Mouse (Mus musculus): ENCODE results near the gene Tfam. TPM values are rescaled to one million over a fixed set of nuclear protein-coding genes. Genes with fewer than 3 reads are reported as not detected.

The Tfam gene
- polyA plus RNA-seq, 1 experiment from 2014 or later: 75.8 TPM

DNA sequence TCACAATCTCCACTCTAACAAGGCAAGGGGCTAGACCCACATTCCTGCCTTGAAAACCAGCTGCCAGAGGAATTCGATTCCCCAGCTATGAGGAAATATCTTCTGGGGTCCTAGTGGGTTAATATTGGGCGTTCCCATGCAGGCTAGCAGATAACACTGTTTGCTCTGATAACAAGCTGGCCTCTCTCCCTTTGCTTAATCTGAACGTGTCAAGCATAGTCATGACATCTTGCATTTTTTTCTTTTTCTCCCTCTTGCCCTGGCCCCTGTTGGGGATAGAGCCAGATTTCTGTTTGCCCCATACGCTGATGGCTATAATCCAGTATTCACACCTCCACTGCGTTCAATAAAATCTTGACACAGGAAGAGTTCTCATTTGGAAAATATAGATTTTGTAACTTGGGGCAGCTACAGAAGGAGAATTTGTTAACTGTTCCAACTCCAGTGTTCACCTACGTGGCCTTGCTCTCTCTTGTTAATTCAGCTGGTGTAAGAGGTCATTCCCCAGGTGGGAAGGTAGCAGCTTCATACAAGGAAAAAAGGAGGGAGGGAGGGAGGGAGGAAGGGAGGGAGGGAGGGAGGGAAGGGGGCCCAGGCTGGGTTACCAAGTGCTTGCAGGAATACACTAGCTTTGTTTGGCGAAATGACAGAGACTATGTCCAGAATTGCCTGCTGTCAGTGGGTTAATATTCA lies 54.6 kb downstream of the Tfam start:
- Histone ChIP-seq H3K27ac (no peak overlapping the region), H3K27me3 (no peaks in the 10 kb centered on the region), H3K4me3 (no peak overlapping the region), H3K36me3 (ENCODE audit: poor library complexity, severe bottlenecking) (no peaks in the 10 kb centered on the region), H3K9me3 (replicated peaks) (peaks cover 3% of the 10 kb centered on the region; the same call in 1 of the 2 replicates), H3K4me1 (no peaks in the 10 kb centered on the region), H3K9ac (no peak overlapping the region), H3K4me2 (no peak overlapping the region)
- no peak for ATAC-seq
- WGBS: 61% methylated on average over 7 of the region's 7 CpGs

DNA sequence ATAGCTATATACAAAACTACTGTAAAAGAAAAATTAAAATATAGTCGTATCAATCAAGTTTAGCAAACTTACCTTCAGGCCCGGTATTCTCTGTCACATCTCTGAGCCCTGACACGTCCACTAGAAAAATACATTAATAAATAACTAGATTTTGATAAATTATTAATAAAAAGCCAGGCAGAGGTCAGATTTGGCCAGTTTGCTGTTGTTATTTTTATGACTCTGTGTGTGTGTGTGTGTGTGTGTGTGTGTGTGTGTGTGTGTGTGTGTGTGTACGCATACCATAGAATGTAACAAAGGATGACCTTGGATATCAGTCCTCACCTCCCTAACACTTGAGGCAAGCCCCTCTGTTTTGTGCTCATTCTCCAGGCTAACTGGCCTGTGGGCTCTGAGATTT lies 56.1 kb downstream of the Tfam start:
- no peak overlapping the region for H3K9ac ChIP-seq
- no peaks in the 10 kb centered on the region for H3K27me3 ChIP-seq
- H3K4me2 ChIP-seq: no peak overlapping the region
- no peaks in the 10 kb centered on the region for H3K36me3 ChIP-seq (ENCODE audit: poor library complexity, severe bottlenecking)
- peaks cover 3% of the 10 kb centered on the region; the same call in 1 of the 2 replicates for H3K9me3 ChIP-seq (replicated peaks)
- 90% methylated on average over 4 of the region's 4 CpGs for WGBS
- H3K4me1 ChIP-seq: no peaks in the 10 kb centered on the region
- no peak for ATAC-seq
- no peak overlapping the region for H3K4me3 ChIP-seq
- H3K27ac ChIP-seq: no peak overlapping the region

DNA sequence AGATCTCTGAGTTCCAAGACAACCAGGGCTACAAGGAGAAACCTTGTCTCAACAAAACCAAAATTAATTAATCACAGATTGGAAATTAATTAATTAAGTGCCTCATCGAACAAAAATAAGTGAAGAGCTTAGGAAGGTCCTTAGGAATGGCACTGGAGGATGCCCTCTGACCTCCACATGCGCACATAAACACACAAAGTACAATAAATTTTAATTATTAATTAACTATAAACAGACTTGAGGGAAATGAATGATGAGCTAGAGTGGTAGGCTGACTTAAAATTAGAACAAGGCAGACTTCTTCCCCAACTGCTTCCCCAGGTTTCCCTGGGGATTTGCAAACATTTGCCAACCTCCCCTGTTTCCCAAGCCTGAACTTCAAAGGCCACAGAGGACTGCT lies 57.0 kb downstream of the Tfam start:
- no peak overlapping the region for H3K27ac ChIP-seq
- no peaks in the 10 kb centered on the region for H3K4me1 ChIP-seq
- peaks cover 3% of the 10 kb centered on the region; the same call in 1 of the 2 replicates for H3K9me3 ChIP-seq (replicated peaks)
- H3K9ac ChIP-seq: no peak overlapping the region
- H3K4me2 ChIP-seq: no peak overlapping the region
- H3K4me3 ChIP-seq: no peak overlapping the region
- ATAC-seq: no peak
- 83% methylated on average over 2 of the region's 2 CpGs for WGBS
- H3K36me3 ChIP-seq (ENCODE audit: poor library complexity, severe bottlenecking): no peaks in the 10 kb centered on the region
- H3K27me3 ChIP-seq: no peaks in the 10 kb centered on the region

DNA sequence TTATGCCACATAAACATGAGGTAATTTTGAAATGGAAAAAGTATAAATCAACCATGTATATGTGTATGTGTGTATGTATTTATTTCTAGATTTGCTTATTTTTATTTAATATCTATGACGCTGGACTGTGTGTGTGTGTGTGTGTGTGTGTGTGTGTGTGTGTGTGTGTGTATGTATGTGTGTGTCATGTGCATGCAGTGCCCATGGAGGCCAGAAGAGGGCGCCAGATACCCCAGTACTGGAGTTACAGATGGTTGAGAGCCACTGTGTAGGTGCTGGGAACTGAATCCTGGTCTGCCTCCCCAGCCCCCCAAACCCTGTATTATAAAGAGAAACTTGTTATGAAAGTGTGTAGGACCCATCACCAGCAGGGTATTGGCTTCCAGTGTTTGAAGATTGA lies 58.0 kb downstream of the Tfam start:
- Histone ChIP-seq H3K4me2 (no peak overlapping the region), H3K27me3 (no peaks in the 10 kb centered on the region), H3K9ac (no peak overlapping the region), H3K27ac (no peak overlapping the region), H3K4me3 (no peak overlapping the region), H3K4me1 (no peaks in the 10 kb centered on the region), H3K36me3 (ENCODE audit: poor library complexity, severe bottlenecking) (no peaks in the 10 kb centered on the region), H3K9me3 (replicated peaks) (peaks cover 3% of the 10 kb centered on the region; the same call in 1 of the 2 replicates)
- WGBS: 80% methylated on average over 2 of the region's 2 CpGs
- ATAC-seq: no peak

DNA sequence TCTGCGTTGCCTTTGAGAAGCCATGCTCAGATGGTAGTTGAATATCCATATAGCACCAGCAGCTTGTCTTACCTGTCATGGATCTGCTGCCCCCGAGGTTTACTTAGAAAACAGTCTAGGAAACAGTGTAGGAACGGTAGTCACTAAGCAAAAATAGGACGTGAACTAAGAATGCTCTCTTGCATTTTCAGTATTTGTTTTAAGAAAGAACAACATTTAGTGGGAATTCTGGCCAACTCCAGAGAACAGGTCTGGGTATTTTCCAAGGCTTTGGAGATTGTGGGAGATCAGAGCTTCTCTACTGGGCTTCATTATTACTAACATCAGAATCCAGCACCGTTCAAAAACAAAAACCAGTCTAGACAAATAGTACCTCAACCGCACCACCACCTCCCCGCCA lies 60.9 kb downstream of the Tfam start:
- 88% methylated on average over 7 of the region's 7 CpGs for WGBS
- Histone ChIP-seq H3K4me2 (no peak overlapping the region), H3K27ac (no peak overlapping the region), H3K4me1 (no peaks in the 10 kb centered on the region), H3K9me3 (replicated peaks) (peaks cover 6% of the 10 kb centered on the region; the same call in 1 of the 2 replicates), H3K4me3 (no peak overlapping the region), H3K27me3 (no peaks in the 10 kb centered on the region), H3K9ac (no peak overlapping the region), H3K36me3 (ENCODE audit: poor library complexity, severe bottlenecking) (no peaks in the 10 kb centered on the region)
- ATAC-seq: no peak

DNA sequence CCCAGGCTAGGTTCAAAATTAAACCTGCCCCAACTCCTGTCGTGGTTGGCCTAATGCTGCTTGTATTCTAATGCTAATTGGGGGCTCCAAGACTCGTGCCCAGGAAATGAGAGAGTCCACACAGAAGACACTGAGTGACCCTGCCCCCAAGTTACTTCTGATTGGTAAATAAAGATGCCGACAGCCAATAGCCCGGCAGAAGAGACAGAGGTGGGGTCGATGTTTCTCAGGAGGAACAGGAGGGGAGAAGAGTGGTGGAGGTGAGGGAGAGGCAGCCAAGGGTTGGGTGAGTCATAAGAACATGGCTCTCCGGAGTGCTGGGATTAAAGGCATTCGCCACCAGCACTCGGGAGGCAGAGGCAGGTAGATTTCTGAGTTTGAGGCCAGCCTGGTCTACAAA lies 61.7 kb downstream of the Tfam start:
- H3K4me1 ChIP-seq: no peaks in the 10 kb centered on the region
- peaks cover 6% of the 10 kb centered on the region; the same call in 1 of the 2 replicates for H3K9me3 ChIP-seq (replicated peaks)
- no peak overlapping the region for H3K4me3 ChIP-seq
- H3K9ac ChIP-seq: no peak overlapping the region
- no peak for ATAC-seq
- H3K4me2 ChIP-seq: no peak overlapping the region
- H3K27ac ChIP-seq: no peak overlapping the region
- 70% methylated on average over 8 of the region's 8 CpGs for WGBS
- H3K36me3 ChIP-seq (ENCODE audit: poor library complexity, severe bottlenecking): no peaks in the 10 kb centered on the region
- no peaks in the 10 kb centered on the region for H3K27me3 ChIP-seq

Other genes starting within 250 kb of the Tfam start
- 2.2 and 2.7 TPM in 2 replicates for gene Bicc1, start 78.6 kb downstream of the Tfam start, polyA plus RNA-seq (2015; fragmentation: Nextera tagmentation; extraction: Ambion mirVana)
- gene Ube2d1, start 47.0 kb upstream of the Tfam start, polyA plus RNA-seq (2015; fragmentation: Nextera tagmentation; extraction: Ambion mirVana): 142 and 155 TPM in 2 replicates
- gene Cisd1, start 106.7 kb upstream of the Tfam start, polyA plus RNA-seq (2015; fragmentation: Nextera tagmentation; extraction: Ambion mirVana): 221 and 227 TPM in 2 replicates
- 15.1 and 18.1 TPM in 2 replicates for gene Ipmk, start 109.5 kb upstream of the Tfam start, polyA plus RNA-seq (2015; fragmentation: Nextera tagmentation; extraction: Ambion mirVana)